Mouse (Mus musculus) embryo, embryonic 9.5 days (tissue): ENCODE data around the gene Zcchc8.

Source experiments
- DNase-seq: peaks from one replicate; pipeline ENCODE4 v3.0.0-alpha.2; 2017; ENCODE audit errors: extremely low spot score

The Zcchc8 gene

GRCm38 (mm10) chr5:123683377-123684220 lies 37.3 kb downstream of the Zcchc8 start:
- DNase-seq: peak; percentile 77

DNA sequence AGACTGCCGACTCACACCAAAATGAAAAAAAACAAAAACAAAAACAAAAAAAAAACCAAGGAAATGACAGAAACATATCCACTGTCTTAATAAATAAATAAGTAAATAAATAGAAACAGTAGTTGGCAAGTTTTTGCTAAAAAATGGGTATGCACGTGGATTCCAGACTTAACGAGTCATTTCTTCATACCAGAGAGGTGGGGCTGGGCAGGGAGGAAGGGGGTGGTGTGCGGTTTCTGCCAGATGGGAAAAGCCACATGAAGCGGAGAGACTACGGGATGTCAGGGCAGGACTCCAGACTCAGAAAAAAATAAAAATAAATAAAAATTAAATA lies 37.9 kb downstream of the Zcchc8 start:
- no peak for DNase-seq

- no peak for DNase-seq
Observed at GRCm38 (mm10) chr5:123682372-123682771, 38.5 kb downstream of the Zcchc8 start.

GRCm38 (mm10) chr5:123679546-123680263 lies 41.2 kb downstream of the Zcchc8 start:
- DNase-seq: no peak

- DNase-seq: no peak
Observed at GRCm38 (mm10) chr5:123679106-123679505, 41.8 kb downstream of the Zcchc8 start.

DNA sequence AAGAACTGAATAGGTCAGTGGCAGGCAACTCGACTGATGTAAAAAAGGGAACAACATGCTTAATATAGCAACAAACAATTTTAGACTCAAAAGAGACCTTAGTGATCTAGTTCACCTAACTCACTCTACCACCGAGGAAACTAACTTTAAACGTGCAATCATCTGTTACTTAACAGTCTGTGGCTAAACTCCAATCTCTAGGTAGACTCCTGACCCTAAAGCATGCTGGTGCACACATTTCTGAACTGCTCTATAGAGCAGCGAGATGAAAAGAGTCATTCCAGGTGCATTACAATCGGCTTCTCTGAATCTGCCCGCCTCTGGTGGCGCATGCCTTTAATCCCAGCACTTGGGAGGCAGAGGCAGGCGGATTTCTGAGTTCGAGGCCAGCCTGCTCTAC lies 45.2 kb downstream of the Zcchc8 start:
- DNase-seq: no peak

- DNase-seq: no peak
Observed at GRCm38 (mm10) chr5:123675221-123675620, 45.7 kb downstream of the Zcchc8 start.

DNA sequence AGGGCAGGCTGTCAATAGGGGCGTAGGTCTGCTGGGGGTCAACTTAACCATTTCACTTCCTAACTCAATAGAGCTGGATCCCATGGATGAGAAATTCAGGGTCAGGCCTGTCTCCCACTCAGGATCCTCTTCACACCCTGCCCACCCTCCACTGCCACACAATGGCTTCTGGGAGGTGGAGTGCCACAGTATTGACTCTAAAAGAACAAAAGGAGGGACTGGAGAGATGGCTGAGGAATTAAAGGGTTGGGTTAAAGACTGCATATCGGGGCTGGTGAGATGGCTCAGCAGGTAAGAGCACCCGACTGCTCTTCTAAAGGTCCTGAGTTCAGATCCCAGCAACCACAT lies 49.5 kb downstream of the Zcchc8 start:
- no peak for DNase-seq

GRCm38 (mm10) chr5:123670800-123671472 lies 50.0 kb downstream of the Zcchc8 start:
- DNase-seq: no peak

DNA sequence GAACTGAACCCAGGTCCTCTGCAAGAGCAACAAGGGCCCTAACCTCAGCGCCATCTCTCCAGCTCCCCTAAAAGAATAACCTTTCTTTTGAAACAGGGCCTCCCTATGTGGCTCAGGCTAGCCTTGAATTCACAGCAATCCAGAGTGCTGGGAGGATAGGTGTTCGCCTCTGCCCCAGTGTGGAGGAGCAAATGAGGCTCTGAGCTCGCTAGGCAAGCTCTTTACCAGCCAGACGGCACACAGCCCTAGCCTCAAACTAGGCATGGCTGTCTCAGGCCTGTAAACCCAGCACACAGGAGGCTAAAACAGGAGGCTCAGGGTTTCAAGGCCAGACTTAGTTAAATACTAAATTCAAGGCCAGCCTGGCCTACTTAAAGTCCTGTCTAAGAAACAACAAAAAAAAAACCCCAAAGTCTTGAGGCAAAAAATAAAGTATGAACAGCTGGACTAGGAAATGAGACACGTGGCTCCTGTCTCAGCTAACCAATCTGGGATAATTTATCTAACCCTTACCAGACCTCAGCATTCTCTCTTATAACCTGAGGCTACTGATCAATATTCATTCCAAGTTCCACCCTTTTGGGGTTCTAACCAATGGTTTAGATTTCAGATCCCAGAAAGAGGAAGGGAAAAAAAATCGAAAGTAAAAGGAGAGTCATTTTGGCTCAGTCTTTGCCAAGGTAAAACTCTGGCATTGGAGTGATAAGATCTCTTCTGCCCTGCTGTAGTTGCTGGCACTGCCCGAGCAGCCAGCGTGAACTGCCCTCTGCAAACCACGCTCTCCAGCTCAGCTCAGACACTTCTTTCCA lies 50.7 kb downstream of the Zcchc8 start:
- no peak for DNase-seq

- DNase-seq: no peak
Observed at GRCm38 (mm10) chr5:123667915-123668314, 53.0 kb downstream of the Zcchc8 start.

- DNase-seq: no peak
Observed at GRCm38 (mm10) chr5:123665956-123666355, 54.9 kb downstream of the Zcchc8 start.

GRCm38 (mm10) chr5:123664329-123664728 lies 56.6 kb downstream of the Zcchc8 start:
- DNase-seq: no peak

DNA sequence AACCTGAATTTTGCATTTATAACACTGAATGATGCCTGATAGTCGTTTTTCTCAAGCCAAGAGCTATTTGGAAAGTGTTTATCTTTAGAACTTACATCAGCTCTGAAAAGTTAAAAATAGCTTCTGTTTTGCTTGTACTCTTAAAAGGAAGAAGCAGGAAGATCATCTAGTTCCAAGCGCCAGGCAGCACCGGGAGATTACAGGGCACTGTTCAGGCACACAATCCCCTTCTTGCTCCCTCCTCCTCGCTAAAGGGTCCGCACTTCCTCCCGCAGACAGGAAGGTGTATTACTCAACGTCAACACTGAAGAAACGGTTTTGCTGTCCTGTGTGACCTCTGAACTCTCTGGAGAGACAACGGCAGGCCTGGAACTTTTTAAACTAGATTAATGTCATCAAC lies 58.8 kb downstream of the Zcchc8 start:
- no peak for DNase-seq

DNA sequence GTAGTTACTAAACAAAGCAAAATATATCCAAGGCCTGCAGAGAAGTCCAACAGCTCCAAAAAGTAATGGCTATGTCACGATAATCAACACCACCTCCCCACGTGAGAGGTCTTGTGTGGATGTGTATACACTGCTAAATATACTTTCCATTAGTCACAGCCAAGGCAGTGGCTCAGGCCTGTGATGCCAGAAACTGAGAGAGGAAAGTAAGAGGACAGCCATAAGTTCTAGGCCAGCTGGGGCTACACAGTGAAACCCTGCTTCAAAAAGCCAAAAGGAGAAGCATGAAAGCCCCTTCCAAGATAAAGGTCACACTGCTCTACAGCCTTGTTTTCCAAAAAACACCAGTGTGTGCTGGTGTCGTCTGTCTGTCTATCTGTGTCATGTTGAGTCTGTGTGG lies 59.3 kb downstream of the Zcchc8 start:
- DNase-seq: no peak

DNA sequence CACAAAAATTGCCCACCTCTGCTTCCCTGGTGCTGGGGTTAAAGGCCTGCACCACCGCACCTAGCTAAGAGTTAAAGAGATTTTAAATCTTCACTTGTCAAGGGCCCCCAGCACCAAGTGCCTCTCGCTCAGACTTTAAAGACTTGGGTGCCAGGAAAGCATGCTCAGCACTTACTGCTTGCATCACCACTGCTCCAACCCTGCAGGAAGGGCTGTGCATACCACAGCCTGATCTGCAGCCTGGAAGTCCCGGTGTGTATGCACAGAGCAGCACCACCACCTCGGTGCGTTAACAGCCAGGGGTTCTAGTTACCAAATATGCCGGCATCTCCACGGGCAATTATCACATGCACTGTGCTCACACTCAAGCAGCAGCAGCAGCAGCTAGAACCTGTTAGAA lies 63.2 kb downstream of the Zcchc8 start:
- DNase-seq: no peak

DNA sequence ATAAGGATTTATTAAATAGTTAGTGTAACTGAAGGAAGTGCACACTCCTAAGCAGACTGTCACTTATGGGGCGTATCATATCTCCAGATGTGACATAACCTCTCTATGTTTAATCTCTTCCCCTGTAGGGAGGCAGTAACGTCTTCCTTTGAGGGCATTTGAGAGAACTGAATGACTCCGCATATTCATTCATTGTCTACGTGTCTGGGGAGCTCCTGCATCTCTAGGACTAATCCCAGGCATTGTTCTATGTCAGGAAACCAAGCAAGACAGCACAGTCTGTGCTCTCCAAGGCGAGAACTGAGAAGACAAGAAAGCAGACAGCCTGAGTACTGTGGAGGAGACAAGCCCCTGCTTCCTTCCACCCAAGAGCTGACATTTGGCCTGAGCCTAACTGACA lies 66.0 kb downstream of the Zcchc8 start:
- no peak for DNase-seq

- no peak for DNase-seq
Observed at GRCm38 (mm10) chr5:123653287-123653801, 67.6 kb downstream of the Zcchc8 start.

DNA sequence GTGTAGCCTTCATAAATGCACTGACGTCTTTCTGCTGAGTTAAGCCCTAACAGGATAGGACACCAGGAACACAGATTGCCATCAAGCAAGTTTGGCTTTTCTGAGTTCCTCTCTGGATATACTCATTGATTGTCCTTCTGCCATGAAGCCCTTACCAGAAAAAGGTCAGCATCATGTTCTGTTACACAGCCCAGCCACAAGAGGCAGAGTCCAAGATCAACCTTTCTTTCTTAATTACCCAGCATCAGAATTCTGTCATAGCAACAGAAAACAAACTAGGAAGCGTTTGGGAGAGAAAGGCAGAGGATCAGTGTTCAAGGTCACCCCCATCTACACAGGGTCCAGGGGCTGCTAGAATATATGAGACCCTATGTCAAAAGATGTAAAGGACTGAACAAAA lies 70.1 kb downstream of the Zcchc8 start:
- DNase-seq: no peak
